Mouse (Mus musculus) limb, embryonic 15.5 days (tissue): ENCODE results near the gene Kcnj14. TPM values are rescaled to one million over a fixed set of nuclear protein-coding genes. Genes with fewer than 3 reads are reported as not detected.

Source experiments
- ATAC-seq: fragments of 200-750 bp; cut with Nextera tagmentation; 2 replicates; pipeline ENCODE4 v1.8.0; 2017; ENCODE audit warnings: low read depth, moderate TSS enrichment; ENCODE audit not compliant: insufficient number of reproducible peaks, low FRiP score, low TSS enrichment
- H3K27ac ChIP-seq: fragments of 300-500 bp; sonication (generic); 2 replicates; pipeline ENCODE4 v1.5.1; 2015; ENCODE audit warnings: moderate library complexity, mild to moderate bottlenecking, inconsistent platforms
- H3K27me3 ChIP-seq: fragments of 300-500 bp; sonication (generic); 2 replicates; pipeline ENCODE4 v1.6.1; 2015; ENCODE audit warnings: inconsistent platforms
- H3K36me3 ChIP-seq: fragments of 300-500 bp; sonication (generic); 2 replicates; pipeline ENCODE4 v1.6.1; 2015; ENCODE audit warnings: inconsistent platforms
- H3K4me1 ChIP-seq: fragments of 300-500 bp; sonication (generic); 2 replicates; pipeline ENCODE4 v1.6.1; 2015; ENCODE audit warnings: inconsistent platforms
- H3K4me2 ChIP-seq: fragments of 300-500 bp; sonication (generic); 2 replicates; pipeline ENCODE4 v1.6.1; 2015; ENCODE audit warnings: mild to moderate bottlenecking, inconsistent platforms
- H3K4me3 ChIP-seq: fragments of 300-500 bp; sonication (generic); 2 replicates; pipeline ENCODE4 v1.5.1; 2015; ENCODE audit warnings: mild to moderate bottlenecking, inconsistent platforms
- H3K9ac ChIP-seq: fragments of 300-500 bp; sonication (generic); 2 replicates; pipeline ENCODE4 v1.6.1; 2015; ENCODE audit warnings: inconsistent platforms
- H3K9me3 ChIP-seq: fragments of 300-500 bp; sonication (generic); 2 replicates; pipeline ENCODE4 v1.6.1; 2016; ENCODE audit warnings: inconsistent platforms
- WGBS: fragments of 180-500 bp; shearing (Covaris S2); methylation state at CpG from one replicate; pipeline ENCODE4 v1.1.7; 2015; 5-methylcytosine and 5-hydroxymethylcytosine counted together
- polyA plus RNA-seq: library from polyadenylated mRNA; unstranded; fragments of >200 nt; fragmentation: Nextera tagmentation; extraction: Ambion mirVana; gene quantifications from 2 replicates; pipeline ENCODE4 v1.2.1, GENCODE M21; 2015

Gene Kcnj14
- polyA plus RNA-seq, 1 experiment from 2014 or later = 1.5 TPM

- H3K27ac ChIP-seq = no peak overlapping the region
- no peak overlapping the region for H3K4me3 ChIP-seq
- H3K36me3 ChIP-seq = peaks cover 59% of the 10 kb centered on the region
- ATAC-seq = no peak
- WGBS = 85% methylated on average over 29 of the region's 44 CpGs
- H3K4me2 ChIP-seq = no peak overlapping the region
- no peak overlapping the region for H3K9ac ChIP-seq
- peaks cover 16% of the 10 kb centered on the region for H3K4me1 ChIP-seq
- no peaks in the 10 kb centered on the region; the same call in 1 of the 2 replicates for H3K9me3 ChIP-seq
- peaks cover 19% of the 10 kb centered on the region for H3K27me3 ChIP-seq
Measured at GRCm38 (mm10) chr7:45793969-45794585, 30.5 kb downstream of the Kcnj14 start.

DNA sequence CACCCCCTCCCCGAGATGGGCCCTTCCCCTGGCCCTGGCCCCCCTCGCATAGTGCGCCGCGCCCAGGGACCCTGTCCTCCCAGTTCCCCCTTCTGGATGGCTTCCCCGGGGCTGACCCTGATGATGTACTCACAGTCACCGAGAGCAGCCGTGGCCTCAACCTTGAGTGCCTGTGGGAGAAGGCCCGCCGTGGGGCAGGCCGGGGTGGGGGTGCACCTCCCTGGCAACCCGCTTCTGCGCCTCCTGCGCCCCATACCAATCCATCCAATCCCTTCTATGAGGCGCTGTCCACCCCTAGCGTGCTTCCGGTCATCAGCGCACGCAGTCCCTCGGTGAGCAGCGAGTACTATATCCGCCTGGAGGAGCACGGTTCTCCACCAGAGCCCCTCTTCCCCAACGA lies 31.3 kb downstream of the Kcnj14 start:
- Histone ChIP-seq H3K4me1 (peaks cover 11% of the 10 kb centered on the region), H3K27ac (no peak overlapping the region), H3K9ac (no peak overlapping the region), H3K4me2 (no peak overlapping the region), H3K27me3 (peaks cover 15% of the 10 kb centered on the region), H3K4me3 (no peak overlapping the region), H3K36me3 (peaks cover 65% of the 10 kb centered on the region), H3K9me3 (no peaks in the 10 kb centered on the region; the same call in 1 of the 2 replicates)
- 81% methylated on average over 24 of the region's 24 CpGs for WGBS
- ATAC-seq = no peak

DNA sequence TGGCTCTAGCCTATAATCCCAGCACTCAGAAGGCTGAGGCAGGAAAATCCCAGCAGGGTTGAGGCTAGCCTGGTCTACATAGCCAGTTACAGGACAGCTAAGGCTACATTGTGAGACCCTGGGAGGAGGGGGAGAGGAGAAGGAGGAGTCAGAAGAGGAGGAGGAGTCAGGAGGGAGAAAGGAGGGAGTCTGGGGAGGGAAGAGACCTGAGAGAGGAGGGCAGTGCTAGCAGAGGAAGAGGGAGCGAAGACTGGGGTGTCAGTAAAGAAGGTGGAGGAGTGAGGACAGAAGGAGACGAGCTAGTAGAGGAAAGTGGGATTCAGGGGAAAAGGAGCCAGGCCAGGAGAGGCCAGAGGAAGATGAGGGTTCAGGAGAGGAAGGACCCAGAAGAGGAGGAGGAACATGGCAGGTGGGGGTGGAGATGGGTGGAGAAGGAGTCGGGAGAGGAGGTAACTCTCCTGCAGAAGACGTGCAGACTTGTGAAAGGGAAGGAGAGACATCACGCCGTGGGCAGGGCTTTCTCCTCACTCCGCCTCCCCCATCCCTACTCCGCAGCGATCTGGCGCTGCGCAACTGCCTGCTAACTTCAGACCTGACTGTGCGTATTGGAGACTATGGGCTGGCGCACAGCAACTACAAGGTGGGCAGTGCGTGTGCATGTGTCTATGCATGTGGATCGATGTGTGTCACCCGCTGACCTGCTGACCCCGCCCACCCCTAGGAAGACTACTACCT lies 32.7 kb downstream of the Kcnj14 start:
- no peak overlapping the region for H3K9ac ChIP-seq

GRCm38 (mm10) chr7:45790721-45791120 lies 33.9 kb downstream of the Kcnj14 start:
- no peaks in the 10 kb centered on the region for H3K27me3 ChIP-seq
- no peak overlapping the region for H3K9ac ChIP-seq
- ATAC-seq = no peak
- no peak overlapping the region for H3K4me2 ChIP-seq
- H3K4me3 ChIP-seq = no peak overlapping the region
- no peak overlapping the region for H3K27ac ChIP-seq
- WGBS = 63% methylated on average over 6 of the region's 6 CpGs
- peaks cover 70% of the 10 kb centered on the region for H3K36me3 ChIP-seq
- H3K9me3 ChIP-seq = no peaks in the 10 kb centered on the region; the same call in 1 of the 2 replicates
- peaks cover 17% of the 10 kb centered on the region for H3K4me1 ChIP-seq

More for the DNA sequence above, 32.7 kb downstream of the Kcnj14 start:
- H3K4me3 ChIP-seq = no peak overlapping the region
- H3K4me1 ChIP-seq = peaks cover 6% of the 10 kb centered on the region
- 79% methylated on average over 17 of the region's 17 CpGs for WGBS
- ATAC-seq = no peak
- peaks cover 70% of the 10 kb centered on the region for H3K36me3 ChIP-seq
- H3K4me2 ChIP-seq = no peak overlapping the region
- no peak overlapping the region for H3K27ac ChIP-seq
- peaks cover 2% of the 10 kb centered on the region for H3K27me3 ChIP-seq
- H3K9me3 ChIP-seq = no peaks in the 10 kb centered on the region; the same call in 1 of the 2 replicates

DNA sequence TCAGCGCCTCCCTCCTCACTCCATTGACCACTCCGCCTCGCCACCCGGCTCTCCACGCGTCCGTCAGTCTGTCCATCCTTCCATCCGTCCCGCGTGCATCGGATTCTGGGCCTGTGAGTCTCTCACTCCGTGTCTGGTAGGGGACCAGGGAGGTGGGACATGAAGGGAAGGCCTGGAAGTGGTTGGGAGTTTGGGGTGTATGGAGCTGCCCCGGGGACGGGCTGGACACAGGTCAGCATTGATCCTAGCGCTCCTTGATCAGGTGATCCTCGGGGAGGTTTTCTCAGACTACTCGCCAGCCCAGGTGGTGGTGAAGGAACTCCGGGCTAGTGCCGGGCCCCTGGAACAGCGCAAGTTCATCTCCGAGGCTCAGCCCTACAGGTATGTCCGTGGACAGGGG lies 36.9 kb downstream of the Kcnj14 start:
- H3K36me3 ChIP-seq = peaks cover 40% of the 10 kb centered on the region
- WGBS = 81% methylated on average over 22 of the region's 22 CpGs
- H3K9ac ChIP-seq = no peak overlapping the region
- no peak overlapping the region for H3K27ac ChIP-seq
- H3K4me3 ChIP-seq = 0 out of 2 replicates have a peak overlapping the region, but pooled peaks have one; percentile 67
- no peak for ATAC-seq
- H3K9me3 ChIP-seq = no peaks in the 10 kb centered on the region; the same call in 1 of the 2 replicates
- peak overlapping the region; percentile 95; the same call in 1 of the 2 replicates for H3K4me2 ChIP-seq
- peaks cover 41% of the 10 kb centered on the region for H3K4me1 ChIP-seq
- H3K27me3 ChIP-seq = no peaks in the 10 kb centered on the region

- no peaks in the 10 kb centered on the region for H3K27me3 ChIP-seq
- no peak overlapping the region for H3K9ac ChIP-seq
- peak overlapping the region; percentile 67 for H3K4me3 ChIP-seq
- H3K27ac ChIP-seq = no peak overlapping the region
- peak overlapping the region; percentile 95 for H3K4me2 ChIP-seq
- peaks cover 32% of the 10 kb centered on the region for H3K36me3 ChIP-seq
- ATAC-seq = peak; percentile 36; the same call in 1 of the 2 replicates
- H3K9me3 ChIP-seq = no peaks in the 10 kb centered on the region; the same call in 1 of the 2 replicates
- WGBS = 6% methylated on average over 15 of the region's 17 CpGs
- H3K4me1 ChIP-seq = peaks cover 41% of the 10 kb centered on the region
Measured at GRCm38 (mm10) chr7:45786661-45787413, 37.7 kb downstream of the Kcnj14 start.

DNA sequence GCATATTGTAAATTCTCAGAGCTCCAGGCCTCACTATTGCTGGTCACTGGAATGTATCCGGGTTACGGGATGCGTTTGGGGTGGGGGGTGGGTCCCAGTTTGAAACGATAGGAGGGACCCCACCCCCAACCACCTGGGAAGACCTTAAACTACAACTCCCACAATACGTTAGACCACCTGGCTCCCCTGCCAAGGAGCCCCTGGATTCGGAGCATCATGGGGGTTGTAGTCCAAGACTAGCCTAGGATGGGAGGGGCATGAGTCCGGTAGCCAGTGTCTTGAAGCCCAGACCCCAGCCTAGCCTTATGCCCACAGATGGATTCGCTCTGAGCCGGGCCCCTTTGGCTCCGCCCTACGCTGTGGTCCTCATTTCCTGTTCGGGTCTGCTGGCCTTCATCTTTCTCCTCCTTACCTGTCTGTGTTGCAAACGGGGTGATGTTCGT lies 38.4 kb downstream of the Kcnj14 start:
- peak; percentile 64 for ATAC-seq
- Histone ChIP-seq H3K36me3 (peaks cover 29% of the 10 kb centered on the region), H3K27ac (no peak overlapping the region), H3K9me3 (no peaks in the 10 kb centered on the region; the same call in 1 of the 2 replicates), H3K4me1 (peaks cover 41% of the 10 kb centered on the region), H3K4me3 (peak overlapping the region; percentile 67), H3K4me2 (peak overlapping the region; percentile 95), H3K9ac (peak overlapping the region; percentile 58), H3K27me3 (no peaks in the 10 kb centered on the region)
- 2% methylated on average over 14 of the region's 14 CpGs for WGBS

DNA sequence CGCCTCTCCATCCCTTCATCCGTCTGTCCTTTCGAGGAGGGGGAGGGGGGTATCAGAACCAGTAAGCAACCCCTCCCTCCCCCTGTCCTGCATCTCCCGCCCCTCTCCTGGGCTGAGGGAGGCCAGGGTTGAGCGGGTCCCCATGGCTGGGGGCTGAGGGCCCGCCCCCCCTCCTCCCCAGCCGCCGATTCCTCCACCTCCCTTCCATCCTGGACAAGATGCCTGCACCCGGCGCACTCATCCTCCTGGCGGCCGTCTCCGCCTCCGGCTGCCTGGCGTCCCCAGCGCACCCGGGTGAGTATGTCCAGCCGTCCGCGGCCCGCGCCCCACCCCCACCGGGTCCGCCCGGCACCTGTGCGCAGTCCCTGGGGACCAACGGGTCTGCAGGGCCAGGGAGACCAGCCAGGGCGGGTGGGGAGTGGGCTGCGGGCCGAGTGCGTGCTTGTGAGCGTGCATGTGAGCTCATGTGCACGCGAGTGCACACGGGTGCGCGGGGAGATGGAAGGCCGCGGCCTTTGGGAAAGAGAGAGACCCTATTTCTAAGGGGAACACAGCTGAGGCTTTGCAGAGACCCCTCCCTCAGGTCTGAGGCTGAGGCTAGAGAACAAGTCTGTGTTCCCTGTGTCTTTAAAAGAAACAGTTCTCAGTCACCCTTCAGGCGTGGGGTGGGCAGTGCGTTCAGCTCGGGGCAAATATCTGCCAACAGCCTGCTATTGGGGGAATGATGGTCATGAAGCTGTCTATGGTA lies 39.0 kb downstream of the Kcnj14 start:
- under 1% methylated on average over 34 of the region's 42 CpGs for WGBS
- Histone ChIP-seq H3K9me3 (no peaks in the 10 kb centered on the region; the same call in 1 of the 2 replicates), H3K4me2 (peak overlapping the region; percentile 95), H3K27me3 (no peaks in the 10 kb centered on the region), H3K27ac (peak overlapping the region; percentile 50), H3K4me1 (peaks cover 41% of the 10 kb centered on the region), H3K9ac (peak overlapping the region; percentile 58), H3K36me3 (peaks cover 26% of the 10 kb centered on the region), H3K4me3 (peak overlapping the region; percentile 67)
- ATAC-seq = peak; percentile 24; the same call in 1 of the 2 replicates

GRCm38 (mm10) chr7:45784524-45785372 lies 39.8 kb downstream of the Kcnj14 start, which contains the start of gene Sult2b1:
Sult2b1 (minus strand) TSS chr7:45784669.
- Histone ChIP-seq H3K9me3 (no peaks in the 10 kb centered on the region; the same call in 1 of the 2 replicates), H3K4me2 (peak within 1 kb of the TSS; percentile 95), H3K4me3 (peak within 1 kb of the TSS; percentile 67), H3K9ac (peak within 1 kb of the TSS; percentile 58), H3K36me3 (peaks cover 18% of the 10 kb centered on the region), H3K4me1 (peaks cover 41% of the 10 kb centered on the region), H3K27ac (peak within 1 kb of the TSS; percentile 50), H3K27me3 (no peaks in the 10 kb centered on the region)
- peak; percentile 46; the same call in 1 of the 2 replicates for ATAC-seq
- 23% methylated on average over 18 of the region's 20 CpGs for WGBS

GRCm38 (mm10) chr7:45783511-45784091 lies 41.0 kb downstream of the Kcnj14 start, which contains the start of gene Lmtk3:
Lmtk3 (plus strand) TSS chr7:45783738.
- H3K27me3 ChIP-seq = 0 out of 2 replicates have a peak, but pooled peaks cover 2% of the 10 kb centered on the region
- H3K27ac ChIP-seq = peak within 1 kb of the TSS; percentile 5; the same call in 1 of the 2 replicates
- H3K4me3 ChIP-seq = peak within 1 kb of the TSS; percentile 59
- H3K36me3 ChIP-seq = peaks cover 8% of the 10 kb centered on the region; the same call in 1 of the 2 replicates
- H3K4me1 ChIP-seq = peaks cover 47% of the 10 kb centered on the region
- WGBS = 0% methylated on average over 38 of the region's 38 CpGs
- peak within 1 kb of the TSS; percentile 41 for H3K9ac ChIP-seq
- H3K9me3 ChIP-seq = no peaks in the 10 kb centered on the region
- peak within 1 kb of the TSS; percentile 87 for H3K4me2 ChIP-seq
- no peak for ATAC-seq
